In the genomic region with DNA sequence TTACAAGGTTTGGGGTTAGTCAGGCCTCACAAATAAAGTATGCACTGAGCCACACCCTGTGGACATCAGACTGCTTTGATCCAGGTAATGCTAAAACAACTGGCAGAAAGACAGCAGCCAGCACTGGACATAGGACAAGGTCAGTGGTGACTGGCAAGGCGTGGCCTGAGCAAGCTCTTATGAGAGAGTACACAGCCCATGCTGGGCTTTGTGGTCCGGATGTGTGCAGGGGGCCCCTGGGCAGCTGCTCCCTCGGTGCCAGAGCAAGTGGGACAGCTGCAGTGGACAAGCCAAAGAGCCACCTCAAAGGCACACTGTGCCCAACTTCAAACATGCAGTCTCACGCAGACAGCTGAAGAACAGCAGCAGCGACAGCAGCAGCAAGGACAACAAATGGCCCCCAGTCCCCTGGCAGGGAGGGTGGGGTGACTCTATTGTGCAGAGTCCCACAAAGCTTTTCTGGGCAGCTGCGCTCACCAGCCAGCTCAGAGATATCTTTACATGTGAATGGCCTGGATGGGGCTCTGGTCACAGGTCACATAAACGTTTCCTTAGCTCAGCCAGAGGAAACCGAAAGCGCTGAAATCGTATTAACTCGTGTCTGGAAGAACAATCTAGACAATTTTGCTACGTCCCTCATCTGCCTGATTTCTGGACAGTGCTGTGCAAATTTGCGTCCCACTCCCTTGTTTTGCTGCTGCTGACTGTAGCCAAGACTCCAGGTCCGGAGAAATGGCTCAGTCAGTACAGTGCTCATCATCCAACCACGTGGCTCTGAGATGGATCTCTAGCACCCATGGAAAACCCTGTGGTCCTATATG, we compare ENCODE assay signal across 8 mouse cellular contexts.
DNase-seq lines count a peak whose midpoint lies in the region; ATAC-seq and TF ChIP-seq lines count a peak whose summit lies in the region.

No protein-coding gene starts in this region.

- DNase-seq in ES-E14 (ENCODE audit: low read depth, low spot score) = peak; percentile 8
- DNase-seq in embryo, embryonic 10 days (ENCODE audit: low spot score) = peak; percentile 69
- peak; percentile 59 for DNase-seq in large intestine, adult 2 months (ENCODE audit: low read depth, low spot score)
- no peak for DNase-seq in T-cell, adult 2 months (ENCODE audit: low spot score)
- DNase-seq in frontal cortex, adult 2 months (ENCODE audit: extremely low spot score in 1 of 2, low spot score in 1 of 2) = no peak

- no peak overlapping the region for H3K9ac ChIP-seq in ES-E14 (ENCODE audit: insufficient read depth, low read depth, low read length, poor library complexity, severe bottlenecking)
- peak overlapping the region; percentile 51 for H3K9ac ChIP-seq in heart, embryonic 14.5 days (ENCODE audit: low read length)
- H3K9ac ChIP-seq in stomach, embryonic 16.5 days (ENCODE audit: low read length) = peak overlapping the region; percentile 48

- no peaks in the 10 kb centered on the region for H3K9me3 ChIP-seq in ES-E14 (ENCODE audit: control insufficient read depth, insufficient read depth, low read depth, low read length)
- H3K9me3 ChIP-seq in heart, embryonic 14.5 days (ENCODE audit: control insufficient read depth, low read length) = no peaks in the 10 kb centered on the region
- H3K9me3 ChIP-seq in megakaryocyte, embryonic 14.5 days = no peaks in the 10 kb centered on the region
- no peaks in the 10 kb centered on the region for H3K9me3 ChIP-seq in stomach, embryonic 16.5 days (replicated peaks; ENCODE audit: control insufficient read depth, low read length)

- no peaks in the 10 kb centered on the region for H3K27me3 ChIP-seq in heart, embryonic 14.5 days (ENCODE audit: control insufficient read depth, insufficient read depth, low read length)
- peaks cover 2% of the 10 kb centered on the region for H3K27me3 ChIP-seq in megakaryocyte, embryonic 14.5 days (replicated peaks)
- no peaks in the 10 kb centered on the region for H3K27me3 ChIP-seq in stomach, embryonic 16.5 days (ENCODE audit: control insufficient read depth, insufficient read depth, low read length)

- peak overlapping the region in 1 of 2 experiments; percentile 6; a peak in 1 of 4 replicates for H3K4me3 ChIP-seq in ES-E14 (ENCODE audit: insufficient read depth in 1 of 2, low read depth in 1 of 2, low read length in 2 of 2, poor library complexity in 1 of 2, severe bottlenecking in 1 of 2)
- H3K4me3 ChIP-seq in heart, embryonic 14.5 days (ENCODE audit: control insufficient read depth in 1 of 2, insufficient read depth in 1 of 2, low read depth in 1 of 2, low read length in 2 of 2) = peak overlapping the region in 1 of 2 experiments; percentile 11; a peak in 1 of 4 replicates
- peak overlapping the region; percentile 87 for H3K4me3 ChIP-seq in megakaryocyte, embryonic 14.5 days (replicated peaks)
- peak overlapping the region; percentile 13; the same call in 1 of the 2 replicates for H3K4me3 ChIP-seq in stomach, embryonic 16.5 days (replicated peaks; ENCODE audit: low read length)

- no peak overlapping the region for H3K27ac ChIP-seq in ES-E14 (ENCODE audit: insufficient read depth, low read depth, low read length, poor library complexity, severe bottlenecking)
- 0 out of 4 replicates have a peak overlapping the region, but pooled peaks have one; percentile 17 to 50 for H3K27ac ChIP-seq in heart, embryonic 14.5 days (replicated peaks in 1 of 2; ENCODE audit: control insufficient read depth in 1 of 2, insufficient read depth in 1 of 2, low read depth in 2 of 2, low read length in 2 of 2)
- peak overlapping the region; percentile 57; the same call in 1 of the 2 replicates for H3K27ac ChIP-seq in stomach, embryonic 16.5 days (ENCODE audit: low read length)

- 43% methylated on average over 15 of the region's 15 CpGs for WGBS in heart, embryonic 14.5 days
- WGBS in large intestine, adult 2 months = 16% methylated on average over 15 of the region's 15 CpGs
- 31% methylated on average over 15 of the region's 15 CpGs for WGBS in stomach, embryonic 16.5 days

- H3K4me1 ChIP-seq in ES-E14 (ENCODE audit: control insufficient read depth in 2 of 2, insufficient read depth in 2 of 2, low read length in 2 of 2, poor library complexity in 1 of 2) = peaks cover 0 to 4% of the 10 kb centered on the region in 2 experiments; a peak in 1 of 4 replicates
- H3K4me1 ChIP-seq in heart, embryonic 14.5 days (ENCODE audit: control insufficient read depth in 2 of 2, insufficient read depth in 2 of 2, low read length in 2 of 2) = peaks cover 4 to 6% of the 10 kb centered on the region in 2 experiments; a peak in 2 of 4 replicates
- peaks cover 8% of the 10 kb centered on the region for H3K4me1 ChIP-seq in megakaryocyte, embryonic 14.5 days
- peaks cover 7% of the 10 kb centered on the region; the same call in 1 of the 2 replicates for H3K4me1 ChIP-seq in stomach, embryonic 16.5 days (ENCODE audit: control insufficient read depth, insufficient read depth, low read length)

- in situ Hi-C loops in ES-E14 (cut with MboI; ENCODE audit: low sequenced_read_pairs in 2 of 2, unreplicated experiment in 2 of 2) = no loop called here

- no peaks in the 10 kb centered on the region for H3K36me3 ChIP-seq in ES-E14 (ENCODE audit: control insufficient read depth, insufficient read depth, low read length, poor library complexity, severe bottlenecking)
- no peaks in the 10 kb centered on the region for H3K36me3 ChIP-seq in heart, embryonic 14.5 days (ENCODE audit: control insufficient read depth, insufficient read depth, low read length)
- no peaks in the 10 kb centered on the region for H3K36me3 ChIP-seq in megakaryocyte, embryonic 14.5 days (replicated peaks; ENCODE audit: low read length)
- H3K36me3 ChIP-seq in stomach, embryonic 16.5 days (ENCODE audit: control insufficient read depth, insufficient read depth, low read length) = no peaks in the 10 kb centered on the region

- peak overlapping the region; percentile 53 for H3K4me2 ChIP-seq in heart, embryonic 14.5 days (ENCODE audit: low read length)
- H3K4me2 ChIP-seq in stomach, embryonic 16.5 days (ENCODE audit: low read depth, low read length) = peak overlapping the region; percentile 45

- peak; percentile 64; the same call in 1 of the 2 replicates for ATAC-seq in heart, embryonic 14.5 days (ENCODE audit: insufficient number of reproducible peaks, insufficient read depth, low FRiP score, low read depth)
- ATAC-seq in stomach, embryonic 16.5 days (ENCODE audit: insufficient read depth, low FRiP score) = peak; percentile 71

TF ChIP-seq in ES-E14, 5 proteins besides CTCF, POLR2A, EP300 and RAD21:
- TF ChIP-seq MAFK (IDR thresholded peaks at IDR 0.05; ENCODE audit: insufficient read depth, low read depth, low read length) = no peak
- no peak for TF ChIP-seq ZNF384 (IDR thresholded peaks at IDR 0.05; ENCODE audit: low read depth, low read length)
- TF ChIP-seq ZC3H11A (IDR thresholded peaks at IDR 0.05; ENCODE audit: borderline replicate concordance, low read depth, low read length) = no peak
- no peak for TF ChIP-seq CHD2 (IDR thresholded peaks at IDR 0.05; ENCODE audit: low read depth, low read length)
- TF ChIP-seq HCFC1 (IDR thresholded peaks at IDR 0.05; ENCODE audit: borderline replicate concordance, insufficient read depth, low read length) = no peak

Comparison
In these comparisons a context has a peak if more than half of its experiments do, and no peak if none do; other contexts are left out.
1. DNase-seq: peak in ES-E14 (single experiment), embryo, embryonic 10 days (single experiment) and large intestine, adult 2 months (single experiment); none in T-cell, adult 2 months (single experiment) and frontal cortex, adult 2 months (0 of 2).